Mouse (Mus musculus) T-helper 17 cell (primary cell): ENCODE data around the gene Ablim1.

Experiments used
- in situ Hi-C, 2 experiments: fragments of 300-600 bp; cut with MboI, MseI; formaldehyde crosslinking; loops; 1 replicate in 1 of 2; 2 replicates in 1 of 2; pipeline ENCODE4 v1.15.1; 2025; ENCODE audit warnings: high pct_unique_total_duplicates in 2 of 2

The Ablim1 gene

GRCm38 (mm10) chr19:57269791-57270190 is 44.9 kb downstream of the Ablim1 start:
- in situ Hi-C loops, result no loop called here

GRCm38 (mm10) chr19:57267531-57267930 is 47.2 kb downstream of the Ablim1 start:
- in situ Hi-C loops, result no loop called here

- in situ Hi-C loops, result no loop called here
These were observed 48.2 kb downstream of the Ablim1 start for GRCm38 (mm10) chr19:57266374-57267085.

- in situ Hi-C loops, result no loop called here
These were observed 50.3 kb downstream of the Ablim1 start for GRCm38 (mm10) chr19:57264296-57264947.

GRCm38 (mm10) chr19:57257801-57258200 is 56.9 kb downstream of the Ablim1 start:
- in situ Hi-C loops, result no loop called here

- in situ Hi-C loops, result no loop called here
These were observed 58.1 kb downstream of the Ablim1 start for GRCm38 (mm10) chr19:57256666-57257065.

GRCm38 (mm10) chr19:57255157-57255556 is 59.6 kb downstream of the Ablim1 start:
- in situ Hi-C loops, result no loop called here

- in situ Hi-C loops, result no loop called here
These were observed 61.8 kb downstream of the Ablim1 start for GRCm38 (mm10) chr19:57252692-57253448.

GRCm38 (mm10) chr19:57248781-57249180 is 65.9 kb downstream of the Ablim1 start:
- in situ Hi-C loops, result no loop called here

- in situ Hi-C loops, result no loop called here
These were observed 67.5 kb downstream of the Ablim1 start for GRCm38 (mm10) chr19:57247221-57247620.

GRCm38 (mm10) chr19:57244281-57244680 is 70.4 kb downstream of the Ablim1 start:
- in situ Hi-C loops, result loop anchor here in 1 of 2 experiments (5.0 kb wide), 1 partner anchor 77 kb away; no protein-coding TSS in a partner anchor

- in situ Hi-C loops, result loop anchor here in 1 of 2 experiments (5.0 kb wide), 1 partner anchor 76 kb away; no protein-coding TSS in a partner anchor
These were observed 71.1 kb downstream of the Ablim1 start for GRCm38 (mm10) chr19:57243606-57244005.

GRCm38 (mm10) chr19:57243191-57243590 is 71.5 kb downstream of the Ablim1 start:
- in situ Hi-C loops, result loop anchor here in 1 of 2 experiments (5.0 kb wide), 1 partner anchor 76 kb away; no protein-coding TSS in a partner anchor

- in situ Hi-C loops, result loop anchor here in 1 of 2 experiments (5.0 kb wide), 1 partner anchor 74 kb away; no protein-coding TSS in a partner anchor
These were observed 73.1 kb downstream of the Ablim1 start for GRCm38 (mm10) chr19:57241363-57242192.

- in situ Hi-C loops, result loop anchor here in 1 of 2 experiments (5.0 kb wide), 1 partner anchor 73 kb away; no protein-coding TSS in a partner anchor
These were observed 74.5 kb downstream of the Ablim1 start for GRCm38 (mm10) chr19:57240259-57240658.

- in situ Hi-C loops, result no loop called here
These were observed 75.4 kb downstream of the Ablim1 start for GRCm38 (mm10) chr19:57239176-57239784.

- in situ Hi-C loops, result no loop called here
These were observed 76.3 kb downstream of the Ablim1 start for GRCm38 (mm10) chr19:57238461-57238860.

- in situ Hi-C loops, result no loop called here
These were observed 77.2 kb downstream of the Ablim1 start for GRCm38 (mm10) chr19:57237534-57237933.

GRCm38 (mm10) chr19:57236647-57237046 is 78.1 kb downstream of the Ablim1 start:
- in situ Hi-C loops, result no loop called here

GRCm38 (mm10) chr19:57235931-57236330 is 78.8 kb downstream of the Ablim1 start:
- in situ Hi-C loops, result no loop called here
